Mouse (Mus musculus) small intestine, adult 2 months (tissue): ENCODE measurements around the gene Ptpn4. TPM values are rescaled to one million over a fixed set of nuclear protein-coding genes. Genes with fewer than 3 reads are reported as not detected.

ENCODE experiments used
- H3K27ac ChIP-seq: fragments of 200-500 bp; 2 replicates; pipeline ENCODE4 v1.5.1; 2012; ENCODE audit warnings: low read depth, low read length, control low read depth, inconsistent platforms; ENCODE audit not compliant: insufficient read depth
- H3K27me3 ChIP-seq: fragments of 200-500 bp; 2 replicates; pipeline ENCODE4 v1.6.1; 2012; ENCODE audit warnings: mild to moderate bottlenecking, moderate library complexity, low read length, inconsistent platforms; ENCODE audit not compliant: control insufficient read depth, insufficient read depth
- H3K36me3 ChIP-seq: fragments of 200-500 bp; 2 replicates; pipeline ENCODE4 v1.6.1; 2012; ENCODE audit warnings: mild to moderate bottlenecking, low read length, control low read depth, inconsistent platforms; ENCODE audit not compliant: control insufficient read depth, insufficient read depth
- H3K4me1 ChIP-seq: fragments of 200-500 bp; 2 replicates; pipeline ENCODE4 v1.6.1; 2012; ENCODE audit warnings: low read length, inconsistent platforms, mixed read lengths; ENCODE audit not compliant: control insufficient read depth, insufficient read depth, insufficient read length
- H3K4me3 ChIP-seq: fragments of 200-500 bp; 2 replicates; pipeline ENCODE4 v1.5.1; 2012; ENCODE audit warnings: low read depth, mild to moderate bottlenecking, control low read depth, inconsistent platforms, low read length, moderate library complexity
- CTCF ChIP-seq: fragments of 200-500 bp; IDR thresholded peaks from 2 replicates; pipeline ENCODE4 v1.5.1; 2012; ENCODE audit warnings: low read depth, mild to moderate bottlenecking, control low read depth, inconsistent platforms, low read length, moderate library complexity, mixed read lengths; ENCODE audit not compliant: insufficient replicate concordance, insufficient read length; ENCODE audit errors: extremely low read depth
- POLR2A ChIP-seq: fragments of 200-500 bp; IDR thresholded peaks from 2 replicates; pipeline ENCODE4 v1.6.1; 2012; ENCODE audit warnings: low read depth, mild to moderate bottlenecking, control low read depth, inconsistent platforms, low read length, moderate library complexity
- WGBS: fragments of 180-500 bp; shearing (Covaris S2); methylation state at CpG from one replicate; pipeline ENCODE4 v1.1.7; 2018; 5-methylcytosine and 5-hydroxymethylcytosine counted together
- polyA plus RNA-seq: library from polyadenylated mRNA; depleted of rRNA; stranded (reverse); fragments of >200 nt; gene quantifications from 2 replicates; pipeline ENCODE4 v1.2.3, GENCODE M21; 2012

Ptpn4 gene
- polyA plus RNA-seq, 1 experiment, result 2.7 TPM

- TF ChIP-seq CTCF (no peak), POLR2A (no peak)
- Histone ChIP-seq H3K27ac (no peak overlapping the region), H3K27me3 (no peaks in the 10 kb centered on the region), H3K36me3 (no peaks in the 10 kb centered on the region), H3K4me1 (peaks cover 6% of the 10 kb centered on the region; the same call in 1 of the 2 replicates), H3K4me3 (no peak overlapping the region)
Measured at GRCm38 (mm10) chr1:119641090-119641812, 196.2 kb downstream of the Ptpn4 start.

GRCm38 (mm10) chr1:119640006-119640405 is 197.4 kb downstream of the Ptpn4 start:
- H3K27me3 ChIP-seq, result no peaks in the 10 kb centered on the region
- H3K4me3 ChIP-seq, result no peak overlapping the region
- H3K36me3 ChIP-seq, result no peaks in the 10 kb centered on the region
- WGBS, result 18% methylated on average over 2 of the region's 2 CpGs
- no peak overlapping the region for H3K27ac ChIP-seq
- peaks cover 6% of the 10 kb centered on the region; the same call in 1 of the 2 replicates for H3K4me1 ChIP-seq
- TF ChIP-seq CTCF, result no peak
- TF ChIP-seq POLR2A, result no peak

GRCm38 (mm10) chr1:119637188-119638023 is 200.0 kb downstream of the Ptpn4 start:
- Histone ChIP-seq H3K27ac (no peak overlapping the region), H3K27me3 (no peaks in the 10 kb centered on the region), H3K36me3 (0 out of 2 replicates have a peak, but pooled peaks cover 3% of the 10 kb centered on the region), H3K4me3 (no peak overlapping the region), H3K4me1 (peaks cover 6% of the 10 kb centered on the region; the same call in 1 of the 2 replicates)
- 57% methylated on average over 6 of the region's 6 CpGs for WGBS
- TF ChIP-seq POLR2A, result no peak
- TF ChIP-seq CTCF, result no peak

- WGBS, result 86% methylated on average over 3 of the region's 3 CpGs
- Histone ChIP-seq H3K36me3 (peaks cover 7% of the 10 kb centered on the region), H3K27me3 (no peaks in the 10 kb centered on the region), H3K4me3 (no peak overlapping the region), H3K27ac (no peak overlapping the region), H3K4me1 (peaks cover 6% of the 10 kb centered on the region; the same call in 1 of the 2 replicates)
- TF ChIP-seq CTCF (no peak), POLR2A (no peak)
Measured at GRCm38 (mm10) chr1:119634746-119635145, 202.7 kb downstream of the Ptpn4 start.

GRCm38 (mm10) chr1:119630428-119630827 is 207.0 kb downstream of the Ptpn4 start:
- no peaks in the 10 kb centered on the region for H3K27me3 ChIP-seq
- H3K4me3 ChIP-seq, result no peak overlapping the region
- peaks cover 10% of the 10 kb centered on the region for H3K36me3 ChIP-seq
- TF ChIP-seq POLR2A (no peak), CTCF (no peak)
- WGBS, result 31% methylated on average over 1 of the region's 1 CpGs
- H3K4me1 ChIP-seq, result no peaks in the 10 kb centered on the region
- no peak overlapping the region for H3K27ac ChIP-seq

GRCm38 (mm10) chr1:119626837-119627236 is 210.6 kb downstream of the Ptpn4 start:
- H3K36me3 ChIP-seq, result peaks cover 3% of the 10 kb centered on the region; the same call in 1 of the 2 replicates
- 87% methylated on average over 4 of the region's 4 CpGs for WGBS
- no peak overlapping the region for H3K4me3 ChIP-seq
- TF ChIP-seq POLR2A (no peak), CTCF (no peak)
- no peak overlapping the region for H3K27ac ChIP-seq
- no peaks in the 10 kb centered on the region for H3K27me3 ChIP-seq
- no peaks in the 10 kb centered on the region for H3K4me1 ChIP-seq

GRCm38 (mm10) chr1:119624444-119624843 is 213.0 kb downstream of the Ptpn4 start:
- no peak for TF ChIP-seq CTCF
- no peak for TF ChIP-seq POLR2A
- no peaks in the 10 kb centered on the region for H3K27me3 ChIP-seq
- H3K4me1 ChIP-seq, result no peaks in the 10 kb centered on the region
- H3K4me3 ChIP-seq, result no peak overlapping the region
- WGBS, result 87% methylated on average over 2 of the region's 2 CpGs
- no peak overlapping the region for H3K27ac ChIP-seq
- H3K36me3 ChIP-seq, result peaks cover 7% of the 10 kb centered on the region
